Mouse (Mus musculus) layer of hippocampus, postnatal 36 days (tissue): ENCODE measurements around the gene Chic1. TPM values are rescaled to one million over a fixed set of nuclear protein-coding genes. Genes with fewer than 3 reads are reported as not detected.

Source experiments
- DNase-seq, 2 experiments: peaks; one replicate each; pipeline ENCODE4 v3.0.0; 2022
- total RNA-seq, 2 experiments: library from RNA; stranded (reverse); gene quantifications; 2 replicates each; pipeline ENCODE4 v1.2.3; 2021

Chic1 gene
- total RNA-seq, 2 experiments from 2014 or later, result 21.4 TPM

DNA sequence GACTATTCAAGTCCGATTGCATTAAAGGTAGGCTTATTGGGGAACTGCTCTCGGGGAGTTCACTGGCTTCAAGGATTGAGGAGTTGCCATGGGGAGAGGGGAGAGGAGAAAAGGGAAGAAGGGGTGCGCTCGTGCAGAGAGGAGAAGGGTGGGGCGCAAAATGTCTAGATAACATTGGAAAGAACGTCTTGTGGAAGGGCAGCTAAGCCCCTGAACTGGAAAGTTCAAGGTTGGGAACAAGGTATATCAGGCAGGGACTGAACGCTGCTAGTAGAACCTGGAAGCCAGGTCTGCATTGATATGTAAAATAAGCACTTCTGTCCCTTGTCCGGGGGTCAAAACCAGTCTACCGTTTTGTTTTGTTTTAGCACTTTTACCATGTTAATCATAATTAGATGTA is 81.7 kb downstream of the Chic1 start:
- DNase-seq, result no peak

DNA sequence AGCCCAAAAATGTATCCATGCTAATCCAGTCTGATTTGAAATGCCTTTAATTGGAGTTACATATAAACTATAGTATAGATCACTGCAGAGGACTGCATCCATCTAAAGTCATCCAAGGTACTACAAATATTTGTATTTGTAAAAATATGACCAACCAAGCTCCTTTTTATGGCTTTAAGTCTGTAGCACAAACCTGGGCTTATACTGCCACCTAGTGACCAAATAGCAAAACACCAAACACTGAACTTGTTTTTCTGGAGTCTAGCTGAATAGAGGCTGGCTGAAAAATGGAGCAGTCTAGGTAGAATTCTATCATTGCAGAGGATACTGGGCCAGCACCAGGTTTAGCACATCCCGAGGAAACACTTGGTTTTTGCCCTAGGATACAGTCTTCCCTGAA is 84.5 kb downstream of the Chic1 start:
- no peak for DNase-seq

DNA sequence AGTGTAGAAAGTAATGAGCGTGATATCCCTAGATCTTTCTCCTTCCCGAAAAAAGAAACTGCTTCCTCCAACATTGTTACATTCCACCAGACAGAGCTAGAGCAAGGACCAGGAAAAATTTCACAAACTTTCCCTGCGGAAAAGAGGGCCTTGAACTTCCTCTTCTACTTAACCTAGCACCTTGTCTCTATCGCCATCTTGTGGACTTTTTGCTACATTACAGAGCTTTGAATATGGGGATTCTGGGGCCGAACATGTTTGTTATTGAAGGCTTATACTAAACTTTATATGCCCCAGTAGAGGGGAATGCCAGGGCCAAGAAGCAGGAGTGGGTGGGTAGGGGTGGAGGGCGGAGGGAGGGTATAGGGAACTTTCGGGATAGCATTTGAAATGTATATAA is 87.5 kb downstream of the Chic1 start:
- DNase-seq, result no peak

Other genes with a start within 250 kb of the Chic1 start
- 10 to 100 TPM; 76.5 to 86.5 TPM for gene Nap1l2, start 169.8 kb upstream of the Chic1 start, total RNA-seq
- gene Cdx4, start 35.1 kb upstream of the Chic1 start, total RNA-seq, result not detected
- 1 to 10 TPM in 1 of 2 experiments, not detected in 1; 1.3 TPM for gene Tsx, start 58.0 kb downstream of the Chic1 start, total RNA-seq
- not detected for gene Gm26992, start 65.5 kb downstream of the Chic1 start, total RNA-seq